Mouse (Mus musculus): Measurements from ENCODE around the gene Ap4s1.
"Not testable (repeated sequence)": the region's sequence is repeated elsewhere in the genome, so short reads cannot be mapped to it uniquely, and the experiment has no call there.

The Ap4s1 gene

GRCm38 (mm10) chr12:51690893-51691844 is at the start of gene Ap4s1:
Gene Ap4s1, plus strand, starts transcription at chr12:51691033.
- DNase-seq (ENCODE audit: extremely low spot score) = peak; percentile 86

GRCm38 (mm10) chr12:51641871-51642270 is 49.0 kb upstream of the Ap4s1 start:
- no peak for DNase-seq (ENCODE audit: extremely low spot score)

- not testable (repeated sequence) for DNase-seq (ENCODE audit: extremely low spot score)
These were observed 41.4 kb upstream of the Ap4s1 start for GRCm38 (mm10) chr12:51649401-51649800.

GRCm38 (mm10) chr12:51655944-51656465 is 34.8 kb upstream of the Ap4s1 start:
- no peak for DNase-seq (ENCODE audit: extremely low spot score)

- DNase-seq (ENCODE audit: extremely low spot score) = no peak
These were observed 27.8 kb upstream of the Ap4s1 start for GRCm38 (mm10) chr12:51663011-51663410.

GRCm38 (mm10) chr12:51663908-51664307 is 26.9 kb upstream of the Ap4s1 start:
- DNase-seq (ENCODE audit: extremely low spot score) = no peak

- no peak for DNase-seq (ENCODE audit: extremely low spot score)
These were observed 24.0 kb upstream of the Ap4s1 start for GRCm38 (mm10) chr12:51666708-51667430.

GRCm38 (mm10) chr12:51671231-51671891 is 19.5 kb upstream of the Ap4s1 start:
- no peak for DNase-seq (ENCODE audit: extremely low spot score)

GRCm38 (mm10) chr12:51673270-51673669 is 17.6 kb upstream of the Ap4s1 start:
- no peak for DNase-seq (ENCODE audit: extremely low spot score)

- no peak for DNase-seq (ENCODE audit: extremely low spot score)
These were observed 14.4 kb upstream of the Ap4s1 start for GRCm38 (mm10) chr12:51676442-51676841.

- no peak for DNase-seq (ENCODE audit: extremely low spot score)
These were observed 12.0 kb upstream of the Ap4s1 start for GRCm38 (mm10) chr12:51678844-51679243.

GRCm38 (mm10) chr12:51688546-51688945 is 2.3 kb upstream of the Ap4s1 start:
- DNase-seq (ENCODE audit: extremely low spot score) = no peak

GRCm38 (mm10) chr12:51691845-51692632 is 1.2 kb downstream of the Ap4s1 start, which contains the start of gene Strn3:
Gene Strn3, minus strand, starts transcription at chr12:51691897.
- peak; percentile 97 for DNase-seq (ENCODE audit: extremely low spot score)

GRCm38 (mm10) chr12:51692870-51693269 is 2.0 kb downstream of the Ap4s1 start:
- DNase-seq (ENCODE audit: extremely low spot score) = not testable (repeated sequence)

GRCm38 (mm10) chr12:51693419-51693818 is 2.6 kb downstream of the Ap4s1 start:
- no peak for DNase-seq (ENCODE audit: extremely low spot score)

- DNase-seq (ENCODE audit: extremely low spot score) = no peak
These were observed 3.3 kb downstream of the Ap4s1 start for GRCm38 (mm10) chr12:51694096-51694495.

GRCm38 (mm10) chr12:51694966-51695365 is 4.1 kb downstream of the Ap4s1 start:
- no peak for DNase-seq (ENCODE audit: extremely low spot score)

- no peak for DNase-seq (ENCODE audit: extremely low spot score)
These were observed 5.3 kb downstream of the Ap4s1 start for GRCm38 (mm10) chr12:51696157-51696556.

GRCm38 (mm10) chr12:51699623-51700393 is 9.0 kb downstream of the Ap4s1 start:
- DNase-seq (ENCODE audit: extremely low spot score) = no peak

GRCm38 (mm10) chr12:51701723-51702122 is 10.9 kb downstream of the Ap4s1 start:
- DNase-seq (ENCODE audit: extremely low spot score) = no peak

Data from embryo, embryonic 9.5 days (tissue).